Mouse (Mus musculus): ENCODE data around the gene Ccer2.

- TF ChIP-seq CTCF (IDR thresholded peaks at IDR 0.05; ENCODE audit: low read depth, low read length) (no peak), POLR2A (IDR thresholded peaks at IDR 0.05; ENCODE audit: borderline replicate concordance, low read depth, low read length) (no peak)
Observed at GRCm38 (mm10) chr7:28785161-28785560, 29.2 kb downstream of the Ccer2 start.
